Mouse (Mus musculus) liver, embryonic 14.5 days (tissue): Measurements from ENCODE around the gene Lrrfip2.

Source experiments
- CTCF ChIP-seq: IDR thresholded peaks from 2 replicates; pipeline ENCODE4 v1.5.1; 2016; ENCODE audit warnings: antibody characterized with exemption, low read depth, control low read depth
- EP300 ChIP-seq: IDR thresholded peaks from 2 replicates; pipeline ENCODE4 v1.6.1; 2016; ENCODE audit warnings: antibody characterized with exemption, low read depth

DNA sequence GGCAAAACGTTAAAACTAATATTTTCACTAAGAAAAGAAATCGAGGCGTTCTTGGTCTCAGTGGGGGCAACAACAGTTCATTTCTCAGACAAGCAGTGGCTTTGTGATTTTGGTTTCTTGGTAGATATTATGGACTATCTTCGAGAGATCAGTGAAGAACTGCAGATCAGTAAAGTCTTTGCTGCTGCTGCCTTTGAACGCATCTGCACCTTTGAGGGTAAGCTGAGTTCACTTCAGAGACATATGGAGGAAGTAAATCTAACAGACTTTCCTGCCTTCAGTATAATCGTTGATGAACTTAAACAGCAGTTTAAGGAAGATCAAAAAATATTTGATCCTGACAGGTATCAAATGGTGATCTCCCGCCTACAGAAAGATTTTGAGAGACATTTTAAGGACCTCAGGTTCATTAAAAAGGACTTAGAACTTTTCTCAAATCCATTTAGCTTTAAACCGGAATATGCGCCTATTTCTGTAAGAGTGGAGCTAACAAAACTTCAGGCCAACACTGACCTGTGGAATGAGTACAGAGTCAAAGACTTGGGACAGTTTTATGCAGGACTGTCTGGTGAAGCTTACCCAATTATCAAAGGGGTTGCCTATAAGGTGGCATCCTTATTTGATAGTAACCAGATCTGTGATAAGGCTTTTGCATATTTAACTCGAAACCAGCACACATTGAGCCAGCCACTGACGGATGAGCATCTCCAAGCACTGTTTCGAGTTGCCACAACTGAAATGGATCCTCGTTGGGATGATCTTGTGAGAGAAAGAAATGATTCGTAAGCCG lies 155.8 kb downstream of the Lrrfip2 start:
- no peak for TF ChIP-seq CTCF
- TF ChIP-seq EP300 = no peak
